Mouse (Mus musculus) myocyte (in vitro differentiated cells): Measurements from ENCODE around the gene Dnmt3l.

ENCODE experiments used
- CEBPB ChIP-seq: IDR thresholded peaks from 2 replicates; pipeline ENCODE4 v1.6.1; 2011; ENCODE audit warnings: mild to moderate bottlenecking, moderate library complexity; ENCODE audit not compliant: poor library complexity, insufficient read depth, severe bottlenecking
- E2F4 ChIP-seq: IDR thresholded peaks from one replicate; pipeline ENCODE4 v1.6.1; 2011; ENCODE audit warnings: mild to moderate bottlenecking, control low read depth, moderate library complexity; ENCODE audit not compliant: insufficient read depth
- MAX ChIP-seq: IDR thresholded peaks from one replicate; pipeline ENCODE4 v1.6.1; 2011; ENCODE audit warnings: low read depth, mild to moderate bottlenecking, control low read depth
- MYOD1 ChIP-seq, 3 experiments: IDR thresholded peaks; one replicate each; pipeline ENCODE4 v1.6.1; 2011; ENCODE audit warnings: control low read depth in 2 of 3, low read depth in 2 of 3, mild to moderate bottlenecking in 2 of 3, moderate library complexity in 1 of 3; ENCODE audit not compliant: insufficient read length in 2 of 3, control insufficient read depth in 1 of 3
- MYOG ChIP-seq, 3 experiments: IDR thresholded peaks; one replicate each; pipeline ENCODE4 v1.6.1; 2011; ENCODE audit warnings: control low read depth in 2 of 3, low read depth in 2 of 3, mild to moderate bottlenecking in 2 of 3; ENCODE audit not compliant: insufficient read length in 2 of 3, control insufficient read depth in 1 of 3, insufficient read depth in 1 of 3
- POLR2A ChIP-seq: IDR thresholded peaks from one replicate; pipeline ENCODE4 v1.6.1; 2011; ENCODE audit warnings: low read depth, mild to moderate bottlenecking, control low read depth, moderate library complexity; ENCODE audit not compliant: insufficient read length
- POLR2AphosphoS2 ChIP-seq: IDR thresholded peaks from one replicate; pipeline ENCODE4 v1.6.1; 2011; ENCODE audit warnings: low read depth, control low read depth; ENCODE audit not compliant: insufficient read length
- SRF ChIP-seq: IDR thresholded peaks from one replicate; pipeline ENCODE4 v1.6.1; 2011; ENCODE audit warnings: low read depth; ENCODE audit not compliant: control insufficient read depth, insufficient read length
- TCF12 ChIP-seq: IDR thresholded peaks from one replicate; pipeline ENCODE4 v1.6.1; 2011; ENCODE audit warnings: mild to moderate bottlenecking, control low read depth; ENCODE audit not compliant: poor library complexity, insufficient read depth, severe bottlenecking
- USF1 ChIP-seq: IDR thresholded peaks from one replicate; pipeline ENCODE4 v1.6.1; 2011; ENCODE audit warnings: low read depth, mild to moderate bottlenecking, control low read depth, moderate library complexity

- TF ChIP-seq TCF12 (no peak), POLR2A (no peak), POLR2AphosphoS2 (no peak), USF1 (no peak), MAX (no peak), MYOG (IDR thresholded peaks at IDR 0.05; ENCODE audit: control insufficient read depth in 1 of 3, insufficient read depth in 1 of 3, insufficient read length in 2 of 3, low read depth in 2 of 3) (no peak), MYOD1 (IDR thresholded peaks at IDR 0.05; ENCODE audit: control insufficient read depth in 1 of 3, insufficient read length in 2 of 3, low read depth in 2 of 3) (no peak), E2F4 (no peak), CEBPB (no peak), SRF (no peak)
Measured at GRCm38 (mm10) chr10:78090706-78091491, 49.2 kb downstream of the Dnmt3l start.
